Mouse (Mus musculus) midbrain, embryonic 12.5 days (tissue): ENCODE data around the gene Sync. TPM values are rescaled to one million over a fixed set of nuclear protein-coding genes. Genes with fewer than 3 reads are reported as not detected.

Experiments used
- ATAC-seq: fragments of 200-750 bp; cut with Nextera tagmentation; 2 replicates; pipeline ENCODE4 v1.8.0; 2017; ENCODE audit warnings: low read depth, moderate TSS enrichment, moderate library complexity; ENCODE audit not compliant: low FRiP score
- H3K27ac ChIP-seq: fragments of 300-500 bp; sonication (generic); replicated peaks from 2 replicates; pipeline ENCODE4 v1.5.1; 2016; ENCODE audit warnings: mild to moderate bottlenecking
- H3K27me3 ChIP-seq: fragments of 300-500 bp; sonication (generic); 2 replicates; pipeline ENCODE4 v1.6.1; 2016; ENCODE audit warnings: mild to moderate bottlenecking
- H3K36me3 ChIP-seq: fragments of 300-500 bp; sonication (generic); 2 replicates; pipeline ENCODE4 v1.6.1; 2016
- H3K4me1 ChIP-seq: fragments of 300-500 bp; sonication (generic); 2 replicates; pipeline ENCODE4 v1.6.1; 2016
- H3K4me2 ChIP-seq: fragments of 300-500 bp; sonication (generic); replicated peaks from 2 replicates; pipeline ENCODE4 v1.6.1; 2016; ENCODE audit warnings: mild to moderate bottlenecking, moderate library complexity
- H3K4me3 ChIP-seq: fragments of 300-500 bp; sonication (generic); 2 replicates; pipeline ENCODE4 v1.5.1; 2016; ENCODE audit warnings: mild to moderate bottlenecking
- H3K9ac ChIP-seq: fragments of 300-500 bp; sonication (generic); replicated peaks from 2 replicates; pipeline ENCODE4 v1.6.1; 2016; ENCODE audit warnings: mild to moderate bottlenecking, moderate library complexity
- H3K9me3 ChIP-seq: fragments of 300-500 bp; sonication (generic); 2 replicates; pipeline ENCODE4 v1.6.1; 2016; ENCODE audit warnings: mild to moderate bottlenecking
- WGBS: fragments of 180-500 bp; shearing (Covaris S2); methylation state at CpG from one replicate; pipeline ENCODE4 v1.1.7; 2016; 5-methylcytosine and 5-hydroxymethylcytosine counted together
- microRNA-seq: library from miRNA; unstranded; fragments of <30 nt; microRNA quantifications from one replicate; pipeline ENCODE4, GENCODE M21; 2017
- polyA plus RNA-seq: library from polyadenylated mRNA; unstranded; fragments of >200 nt; fragmentation: Nextera tagmentation; extraction: Ambion mirVana; gene quantifications from 2 replicates; pipeline ENCODE4 v1.2.1, GENCODE M21; 2016

The Sync gene
- polyA plus RNA-seq, 1 experiment from 2014 or later = 0.66 TPM

DNA sequence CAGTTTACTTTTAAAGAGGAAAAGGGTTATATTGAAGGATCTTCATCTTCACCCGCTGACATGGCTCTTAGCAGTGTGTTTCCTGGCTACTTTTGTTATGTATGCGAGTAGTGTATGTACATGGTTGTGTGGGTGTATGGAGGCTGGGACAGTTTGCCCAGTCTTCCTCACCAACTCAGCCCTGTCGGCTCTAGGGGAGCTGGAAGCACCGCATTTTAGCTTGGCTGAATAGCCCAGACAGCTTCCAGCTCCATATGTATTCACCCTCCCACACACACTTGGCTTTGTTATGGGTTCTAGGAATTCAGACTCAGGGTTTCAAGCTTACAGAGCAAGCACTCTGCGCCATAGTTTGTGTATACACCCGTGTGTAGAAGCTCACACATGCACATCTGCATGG lies 63.7 kb downstream of the Sync start:
- Histone ChIP-seq H3K4me2 (no peak overlapping the region), H3K27ac (no peak overlapping the region), H3K9me3 (no peaks in the 10 kb centered on the region), H3K4me3 (no peak overlapping the region), H3K36me3 (peaks cover 34% of the 10 kb centered on the region), H3K4me1 (no peaks in the 10 kb centered on the region), H3K9ac (no peak overlapping the region), H3K27me3 (no peaks in the 10 kb centered on the region)
- WGBS = 80% methylated on average over 6 of the region's 6 CpGs
- ATAC-seq = no peak

DNA sequence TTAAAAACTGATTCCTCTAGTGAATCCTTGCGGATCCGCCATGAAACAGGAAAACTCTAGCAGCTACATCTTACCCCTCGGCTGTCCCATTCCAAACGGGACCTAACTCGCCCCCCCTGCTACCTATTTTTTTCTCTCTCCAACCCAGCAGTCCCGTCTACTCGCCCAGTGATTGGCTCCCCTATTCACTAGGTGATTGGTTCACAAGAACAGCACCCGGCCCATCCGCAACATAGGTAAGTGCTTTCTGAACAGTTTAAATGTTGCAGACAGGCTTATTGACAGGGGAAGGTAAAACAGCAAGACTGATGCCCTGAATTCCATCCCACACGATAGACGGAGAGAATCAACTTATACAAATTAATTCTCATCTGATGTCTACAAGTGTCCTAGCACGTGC lies 65.8 kb downstream of the Sync start:
- Histone ChIP-seq H3K4me2 (no peak overlapping the region), H3K36me3 (peaks cover 41% of the 10 kb centered on the region), H3K4me1 (no peaks in the 10 kb centered on the region), H3K9ac (no peak overlapping the region), H3K27me3 (no peaks in the 10 kb centered on the region), H3K9me3 (no peaks in the 10 kb centered on the region), H3K4me3 (no peak overlapping the region), H3K27ac (no peak overlapping the region)
- WGBS = 93% methylated on average over 12 of the region's 12 CpGs
- no peak for ATAC-seq

DNA sequence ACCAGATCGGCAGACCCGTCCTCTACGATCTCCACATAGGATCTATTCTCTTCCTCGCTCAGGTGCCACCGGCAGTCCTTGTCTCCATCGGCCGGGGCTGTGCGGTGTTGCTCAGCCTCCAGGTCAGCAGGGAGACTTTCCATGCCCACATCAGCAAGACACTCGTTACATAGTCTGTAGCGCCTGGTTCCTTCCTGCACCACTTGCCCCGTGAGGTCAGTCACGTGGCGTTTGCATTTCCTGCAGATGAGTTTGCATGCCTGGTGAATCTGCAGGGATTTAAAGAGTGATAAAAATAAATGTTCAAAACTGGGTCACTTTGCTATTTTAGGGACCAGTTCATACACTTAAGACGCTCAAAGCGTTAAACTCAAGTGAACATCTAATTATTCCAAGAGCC lies 66.8 kb downstream of the Sync start:
- 89% methylated on average over 15 of the region's 15 CpGs for WGBS
- H3K4me1 ChIP-seq = no peaks in the 10 kb centered on the region
- H3K9ac ChIP-seq = no peak overlapping the region
- no peak overlapping the region for H3K4me3 ChIP-seq
- ATAC-seq = no peak
- no peak overlapping the region for H3K4me2 ChIP-seq
- H3K27ac ChIP-seq = no peak overlapping the region
- peaks cover 47% of the 10 kb centered on the region for H3K36me3 ChIP-seq
- no peaks in the 10 kb centered on the region for H3K27me3 ChIP-seq
- no peaks in the 10 kb centered on the region for H3K9me3 ChIP-seq

DNA sequence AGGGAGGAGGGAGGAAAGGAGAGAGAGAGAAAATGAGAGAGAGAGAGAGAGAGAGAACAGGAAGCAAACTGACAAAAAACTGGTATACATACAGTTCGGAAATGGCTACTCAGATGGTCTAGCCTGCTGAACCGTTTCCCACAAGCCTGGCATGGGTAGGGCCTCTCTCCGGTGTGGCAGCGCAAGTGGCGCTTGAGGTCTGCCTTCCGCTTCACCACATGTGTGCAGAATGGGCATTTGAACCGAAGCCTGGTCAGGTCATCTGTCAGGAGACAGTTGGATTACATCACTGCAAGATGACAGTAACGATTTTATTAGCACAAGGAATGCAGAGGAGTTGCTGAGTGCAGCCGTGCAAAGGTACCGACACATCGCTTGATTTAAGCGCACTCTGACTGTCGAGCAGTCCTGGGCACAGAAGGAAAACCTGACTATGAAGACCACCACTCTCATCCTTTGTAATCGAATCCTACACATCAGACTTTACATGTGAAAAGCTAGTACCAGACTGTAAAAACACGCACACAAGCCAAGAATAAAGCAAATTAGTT lies 70.3 kb downstream of the Sync start:
- Histone ChIP-seq H3K36me3 (peaks cover 57% of the 10 kb centered on the region), H3K9ac (no peak overlapping the region)

More for the DNA sequence above, 70.3 kb downstream of the Sync start:
- Histone ChIP-seq H3K4me1 (no peaks in the 10 kb centered on the region), H3K9me3 (no peaks in the 10 kb centered on the region), H3K27me3 (no peaks in the 10 kb centered on the region), H3K27ac (no peak overlapping the region), H3K4me3 (no peak overlapping the region), H3K4me2 (no peak overlapping the region)
- 90% methylated on average over 15 of the region's 15 CpGs for WGBS
- ATAC-seq = no peak

Small RNA genes lying within 50 kb of the gene (microRNA-seq; reads per million reads assigned to microRNA genes)
- gene Gm22994 = not detected

Other genes with a start within 250 kb of the Sync start
- 15.8 and 16.5 TPM in 2 replicates for gene Rnf19b, start 229.3 kb upstream of the Sync start, polyA plus RNA-seq
- 0.51 and 0.63 TPM in 2 replicates for gene Tmem54, start 182.1 kb upstream of the Sync start, polyA plus RNA-seq
- gene Hpca, start 165.6 kb upstream of the Sync start, polyA plus RNA-seq = 3.6 and 4.0 TPM in 2 replicates
- 1.3 and 1.8 TPM in 2 replicates for gene Fndc5, start 150.6 kb upstream of the Sync start, polyA plus RNA-seq
- gene S100pbp, start 97.9 kb upstream of the Sync start, polyA plus RNA-seq = 28.4 and 31.3 TPM in 2 replicates
- 104 and 108 TPM in 2 replicates for gene Yars, start 97.9 kb upstream of the Sync start, polyA plus RNA-seq
- gene C77080, start 26.2 kb upstream of the Sync start, polyA plus RNA-seq = 5.2 and 6.3 TPM in 2 replicates
- gene Rbbp4, start 47.8 kb downstream of the Sync start, polyA plus RNA-seq = 497 and 529 TPM in 2 replicates
- gene Zbtb8os, start 48.1 kb downstream of the Sync start, polyA plus RNA-seq = 36.4 TPM in 2 replicates
- 12.1 and 12.2 TPM in 2 replicates for gene Zbtb8a, start 90.5 kb downstream of the Sync start, polyA plus RNA-seq
- 4.1 and 5.0 TPM in 2 replicates for gene Zbtb8b, start 153.2 kb downstream of the Sync start, polyA plus RNA-seq
- gene Bsdc1, start 174.0 kb downstream of the Sync start, polyA plus RNA-seq = 31.9 and 33.7 TPM in 2 replicates
- not detected in 2 replicates for gene Tssk3, start 203.4 kb downstream of the Sync start, polyA plus RNA-seq
- gene Fam229a, start 203.6 kb downstream of the Sync start, polyA plus RNA-seq = not detected in 2 replicates
- gene Marcksl1, start 226.0 kb downstream of the Sync start, polyA plus RNA-seq = 2,082 and 2,101 TPM in 2 replicates